Mouse (Mus musculus) lung, embryonic 14.5 days (tissue): Measurements from ENCODE around the gene Slc5a8. TPM values are rescaled to one million over a fixed set of nuclear protein-coding genes. Genes with fewer than 3 reads are reported as not detected.

Experiments
- ATAC-seq: fragments of 200-750 bp; cut with Nextera tagmentation; 2 replicates; pipeline ENCODE4 v1.8.0; 2017; ENCODE audit warnings: mild to moderate bottlenecking, moderate TSS enrichment, moderate library complexity; ENCODE audit not compliant: insufficient read depth
- DNase-seq: peaks from one replicate; pipeline ENCODE4 v3.0.0-alpha.2; 2015
- H3K27ac ChIP-seq: fragments of 300-500 bp; sonication (generic); 2 replicates; pipeline ENCODE4 v1.5.1; 2014; ENCODE audit warnings: low read depth, mild to moderate bottlenecking, moderate library complexity
- H3K27me3 ChIP-seq: fragments of 300-500 bp; sonication (generic); 2 replicates; pipeline ENCODE4 v1.6.1; 2014; ENCODE audit warnings: low read length, control low read depth; ENCODE audit not compliant: insufficient read depth
- H3K36me3 ChIP-seq: fragments of 300-500 bp; sonication (generic); 2 replicates; pipeline ENCODE4 v1.6.1; 2014; ENCODE audit warnings: control low read depth; ENCODE audit not compliant: insufficient read depth
- H3K4me1 ChIP-seq: fragments of 300-500 bp; sonication (generic); 2 replicates; pipeline ENCODE4 v1.6.1; 2014; ENCODE audit warnings: antibody characterized with exemption, control low read depth; ENCODE audit not compliant: insufficient read depth
- H3K4me2 ChIP-seq: fragments of 300-500 bp; sonication (generic); 2 replicates; pipeline ENCODE4 v1.6.1; 2014; ENCODE audit warnings: mild to moderate bottlenecking
- H3K4me3 ChIP-seq: fragments of 300-500 bp; sonication (generic); 2 replicates; pipeline ENCODE4 v1.5.1; 2014; ENCODE audit warnings: low read depth, low read length
- H3K9ac ChIP-seq: fragments of 300-500 bp; sonication (generic); 2 replicates; pipeline ENCODE4 v1.6.1; 2014
- H3K9me3 ChIP-seq: fragments of 300-500 bp; sonication (generic); 2 replicates; pipeline ENCODE4 v1.6.1; 2016; ENCODE audit warnings: low read depth, low read length, control low read depth
- CTCF ChIP-seq: IDR thresholded peaks from 2 replicates; pipeline ENCODE4 v1.5.1; 2016; ENCODE audit warnings: antibody characterized with exemption, low read depth
- WGBS: fragments of 180-500 bp; shearing (Covaris S2); extraction: QIAGEN DNeasy Blood & Tissue Kit; methylation state at CpG from one replicate; pipeline ENCODE4 v1.1.7; 2014; 5-methylcytosine and 5-hydroxymethylcytosine counted together
- polyA plus RNA-seq: library from polyadenylated mRNA; unstranded; fragments of >200 nt; fragmentation: Nextera tagmentation; extraction: Ambion mirVana; gene quantifications from 2 replicates; pipeline ENCODE4 v1.2.1, GENCODE M21; 2014

Slc5a8 gene
- polyA plus RNA-seq, 1 experiment from 2014 or later: 0.07 TPM

DNA sequence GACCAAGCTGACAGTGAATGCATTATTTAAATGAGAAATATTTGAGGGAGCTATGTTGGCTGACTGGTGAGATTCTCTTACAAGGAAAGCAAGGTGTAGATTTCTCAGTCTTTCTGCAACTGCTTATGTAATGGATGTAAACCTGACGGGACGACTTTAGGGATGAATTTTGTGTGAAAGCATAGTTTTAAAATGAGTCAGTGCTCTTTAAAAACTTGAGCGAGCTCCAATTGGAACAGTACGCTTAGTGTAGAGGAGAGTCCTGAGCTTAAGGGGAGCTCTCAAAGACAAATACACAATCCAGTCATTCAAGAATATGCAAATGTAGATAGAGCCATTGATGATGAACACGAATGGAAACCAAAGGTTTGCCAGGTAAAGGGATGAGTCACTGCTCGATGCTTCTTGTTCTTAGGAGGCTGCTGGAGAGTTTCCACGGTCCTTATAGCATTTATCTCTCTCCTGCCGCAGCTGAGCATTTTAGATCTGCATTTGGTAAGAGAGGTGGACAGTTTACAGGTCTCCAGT, 6.8 kb downstream of the Slc5a8 start:
- Histone ChIP-seq H3K9me3 (no peaks in the 10 kb centered on the region), H3K36me3 (no peaks in the 10 kb centered on the region), H3K9ac (no peak overlapping the region), H3K4me2 (no peak overlapping the region), H3K4me3 (no peak overlapping the region), H3K4me1 (no peaks in the 10 kb centered on the region), H3K27me3 (peaks cover 1% of the 10 kb centered on the region; the same call in 1 of the 2 replicates), H3K27ac (no peak overlapping the region)
- ATAC-seq (no peak), DNase-seq (no peak)
- 69% methylated on average over 8 of the region's 8 CpGs for WGBS
- no peak for TF ChIP-seq CTCF

DNA sequence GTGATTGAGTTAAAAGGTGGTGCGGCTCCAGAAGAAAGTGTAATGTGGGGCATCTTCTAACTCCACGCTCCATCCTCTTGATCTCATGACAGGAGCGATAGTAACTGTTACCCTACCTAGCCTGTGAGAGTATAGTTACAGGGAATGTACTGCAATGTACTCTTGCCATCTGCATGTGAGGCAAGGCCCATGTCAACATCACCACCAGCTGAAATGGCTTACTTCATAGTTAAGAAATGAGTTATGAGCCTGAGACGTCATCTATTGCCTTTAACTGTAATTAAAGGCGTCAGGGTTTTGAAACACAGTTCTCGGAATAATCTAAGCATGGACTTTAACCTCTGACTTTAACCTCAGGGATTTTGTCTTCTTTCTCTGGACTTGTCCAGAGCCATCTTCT, 11.2 kb downstream of the Slc5a8 start:
- Histone ChIP-seq H3K9ac (no peak overlapping the region), H3K36me3 (no peaks in the 10 kb centered on the region), H3K27me3 (no peaks in the 10 kb centered on the region), H3K27ac (no peak overlapping the region), H3K9me3 (no peaks in the 10 kb centered on the region), H3K4me2 (no peak overlapping the region), H3K4me3 (no peak overlapping the region), H3K4me1 (no peaks in the 10 kb centered on the region)
- no peak for ATAC-seq
- no peak for TF ChIP-seq CTCF
- 59% methylated on average over 6 of the region's 6 CpGs for WGBS
- DNase-seq: no peak

GRCm38 (mm10) chr10:88949649-88950296, 64.0 kb downstream of the Slc5a8 start:
- Histone ChIP-seq H3K27ac (no peak overlapping the region), H3K4me3 (no peak overlapping the region), H3K27me3 (no peaks in the 10 kb centered on the region), H3K9me3 (no peaks in the 10 kb centered on the region), H3K4me2 (no peak overlapping the region), H3K36me3 (no peaks in the 10 kb centered on the region), H3K9ac (no peak overlapping the region), H3K4me1 (no peaks in the 10 kb centered on the region)
- DNase-seq (no peak), ATAC-seq (no peak)
- 82% methylated on average over 12 of the region's 12 CpGs for WGBS
- TF ChIP-seq CTCF: no peak

GRCm38 (mm10) chr10:88950297-88950653, 64.5 kb downstream of the Slc5a8 start:
- no peak overlapping the region for H3K4me3 ChIP-seq
- DNase-seq: no peak
- no peak for TF ChIP-seq CTCF
- 80% methylated on average over 4 of the region's 4 CpGs for WGBS
- H3K36me3 ChIP-seq: no peaks in the 10 kb centered on the region
- H3K4me1 ChIP-seq: no peaks in the 10 kb centered on the region
- H3K27me3 ChIP-seq: no peaks in the 10 kb centered on the region
- no peak overlapping the region for H3K4me2 ChIP-seq
- no peak overlapping the region for H3K27ac ChIP-seq
- H3K9ac ChIP-seq: no peak overlapping the region
- H3K9me3 ChIP-seq: no peaks in the 10 kb centered on the region
- no peak for ATAC-seq

DNA sequence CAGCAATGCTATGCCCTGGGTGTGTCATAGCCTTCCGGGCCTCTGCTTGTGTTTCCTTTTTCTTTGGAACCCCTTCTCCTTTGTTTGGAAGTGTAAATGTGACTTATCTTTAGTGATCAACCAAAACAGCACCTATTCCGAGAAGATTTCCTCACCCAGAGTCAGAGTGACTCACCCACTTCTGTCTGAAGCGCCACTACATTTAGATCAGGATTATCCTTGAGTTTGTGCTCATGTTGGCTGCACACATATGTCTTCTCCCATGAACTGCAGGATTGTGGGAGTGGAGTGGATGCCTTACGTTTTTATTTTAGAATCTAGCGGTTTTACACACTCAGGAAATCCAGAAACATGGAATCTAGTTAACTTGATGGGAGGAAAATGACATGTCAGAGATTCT, 75.0 kb downstream of the Slc5a8 start:
- Histone ChIP-seq H3K9me3 (no peaks in the 10 kb centered on the region), H3K4me2 (no peak overlapping the region), H3K27ac (no peak overlapping the region), H3K9ac (no peak overlapping the region), H3K4me3 (no peak overlapping the region), H3K4me1 (no peaks in the 10 kb centered on the region), H3K27me3 (no peaks in the 10 kb centered on the region), H3K36me3 (no peaks in the 10 kb centered on the region)
- DNase-seq: no peak
- no peak for TF ChIP-seq CTCF
- no peak for ATAC-seq
- WGBS: 75% methylated on average over 5 of the region's 5 CpGs

DNA sequence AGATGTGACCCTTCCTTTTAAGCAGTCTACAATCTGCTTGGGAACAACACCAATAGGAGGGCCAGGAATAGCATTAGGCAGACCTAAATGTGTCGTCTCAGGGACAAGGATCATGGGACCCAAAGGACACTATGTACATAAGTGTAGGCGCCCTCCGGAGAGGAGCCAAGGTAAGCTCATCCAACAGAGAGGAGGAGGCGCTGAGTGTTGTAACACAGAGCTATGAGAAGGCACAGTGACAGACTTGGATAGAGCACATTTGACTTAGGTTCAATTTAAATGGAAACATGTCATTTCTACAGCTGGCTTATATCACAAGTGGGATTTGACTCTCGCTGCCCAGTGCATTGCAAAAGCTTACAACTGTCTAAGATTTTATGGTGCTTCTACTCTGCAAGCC, 82.8 kb downstream of the Slc5a8 start:
- no peak overlapping the region for H3K4me3 ChIP-seq
- H3K9ac ChIP-seq: no peak overlapping the region
- no peak overlapping the region for H3K4me2 ChIP-seq
- WGBS: 81% methylated on average over 5 of the region's 5 CpGs
- no peak for TF ChIP-seq CTCF
- no peaks in the 10 kb centered on the region for H3K27me3 ChIP-seq
- H3K27ac ChIP-seq: no peak overlapping the region
- ATAC-seq (no peak), DNase-seq (peak; percentile 5)
- H3K4me1 ChIP-seq: no peaks in the 10 kb centered on the region
- H3K9me3 ChIP-seq: no peaks in the 10 kb centered on the region
- H3K36me3 ChIP-seq: no peaks in the 10 kb centered on the region

- no peak overlapping the region for H3K4me3 ChIP-seq
- H3K9me3 ChIP-seq: no peaks in the 10 kb centered on the region
- ATAC-seq (peak; percentile 54; the same call in 1 of the 2 replicates), DNase-seq (peak; percentile 1)
- TF ChIP-seq CTCF: no peak
- no peak overlapping the region for H3K4me2 ChIP-seq
- no peaks in the 10 kb centered on the region for H3K4me1 ChIP-seq
- no peaks in the 10 kb centered on the region for H3K36me3 ChIP-seq
- H3K27ac ChIP-seq: no peak overlapping the region
- WGBS: 66% methylated on average over 7 of the region's 7 CpGs
- no peak overlapping the region for H3K9ac ChIP-seq
- no peaks in the 10 kb centered on the region for H3K27me3 ChIP-seq
Observed at GRCm38 (mm10) chr10:88970951-88971725, 85.3 kb downstream of the Slc5a8 start.
